Mouse (Mus musculus): ENCODE results near the gene Dmac2. TPM values are rescaled to one million over a fixed set of nuclear protein-coding genes. Genes with fewer than 3 reads are reported as not detected.
"Not testable (repeated sequence)": the region's sequence is repeated elsewhere in the genome, so short reads cannot be mapped to it uniquely, and the experiment has no call there.

Gene Dmac2
- 10 to 100 TPM; 45.7 to 45.9 TPM for total RNA-seq (2021)

- peak; percentile 95 to 97 for DNase-seq (ENCODE audit: low spot score in 2 of 2)
- intact Hi-C loops (cut with DNase I), result no loop called here
Observed at GRCm38 (mm10) chr7:25618865-25619721, at the start of gene Dmac2. Dmac2 (plus strand) TSS chr7:25619414.

- intact Hi-C loops (cut with DNase I); DNase-seq (ENCODE audit: low spot score in 2 of 2): not testable (repeated sequence)
Observed at GRCm38 (mm10) chr7:25573806-25574205, 45.4 kb upstream of the Dmac2 start.

GRCm38 (mm10) chr7:25575105-25575504 is 44.1 kb upstream of the Dmac2 start:
- no peak for DNase-seq (ENCODE audit: low spot score in 2 of 2)
- intact Hi-C loops (cut with DNase I), result loop anchor here (5.0 kb wide), 1 partner anchor 738 kb away; no protein-coding TSS in a partner anchor

GRCm38 (mm10) chr7:25575870-25576269 is 43.3 kb upstream of the Dmac2 start:
- intact Hi-C loops (cut with DNase I), result loop anchor here (5.0 kb wide), 1 partner anchor 739 kb away; no protein-coding TSS in a partner anchor

GRCm38 (mm10) chr7:25576308-25576707 is 42.9 kb upstream of the Dmac2 start:
- not testable (repeated sequence) for DNase-seq (ENCODE audit: low spot score in 2 of 2)
- intact Hi-C loops (cut with DNase I), result loop anchor here (5.0 kb wide), 1 partner anchor 739 kb away; no protein-coding TSS in a partner anchor

More at GRCm38 (mm10) chr7:25575870-25576269, 43.3 kb upstream of the Dmac2 start:
- no peak for DNase-seq (ENCODE audit: low spot score in 2 of 2)

- intact Hi-C loops (cut with DNase I), result loop anchor here (5.0 kb wide), 1 partner anchor 740 kb away; no protein-coding TSS in a partner anchor
Observed at GRCm38 (mm10) chr7:25576793-25577437, 42.3 kb upstream of the Dmac2 start.

GRCm38 (mm10) chr7:25579441-25579840 is 39.8 kb upstream of the Dmac2 start:
- intact Hi-C loops (cut with DNase I), result loop anchor here (5.0 kb wide), 1 partner anchor 742 kb away; no protein-coding TSS in a partner anchor
- DNase-seq (ENCODE audit: low spot score in 2 of 2), result no peak

More at GRCm38 (mm10) chr7:25576793-25577437, 42.3 kb upstream of the Dmac2 start:
- not testable (repeated sequence) for DNase-seq (ENCODE audit: low spot score in 2 of 2)

GRCm38 (mm10) chr7:25582301-25582810 is 36.9 kb upstream of the Dmac2 start:
- intact Hi-C loops (cut with DNase I), result no loop called here
- DNase-seq (ENCODE audit: low spot score in 2 of 2), result no peak

- intact Hi-C loops (cut with DNase I), result no loop called here
- DNase-seq (ENCODE audit: low spot score in 2 of 2), result no peak
Observed at GRCm38 (mm10) chr7:25584651-25585050, 34.6 kb upstream of the Dmac2 start.

GRCm38 (mm10) chr7:25585351-25586204 is 33.6 kb upstream of the Dmac2 start:
- intact Hi-C loops (cut with DNase I), result no loop called here
- DNase-seq (ENCODE audit: low spot score in 2 of 2), result no peak

- intact Hi-C loops (cut with DNase I), result no loop called here
- no peak for DNase-seq (ENCODE audit: low spot score in 2 of 2)
Observed at GRCm38 (mm10) chr7:25591226-25591625, 28.0 kb upstream of the Dmac2 start.

- no peak for DNase-seq (ENCODE audit: low spot score in 2 of 2)
- intact Hi-C loops (cut with DNase I), result no loop called here
Observed at GRCm38 (mm10) chr7:25593859-25594258, 25.4 kb upstream of the Dmac2 start.

GRCm38 (mm10) chr7:25599663-25600062 is 19.6 kb upstream of the Dmac2 start:
- peak; percentile 80 for DNase-seq (ENCODE audit: low spot score in 2 of 2)
- intact Hi-C loops (cut with DNase I), result loop anchor here (1.0 to 5.0 kb wide), 2 partner anchors 112 to 175 kb away; no protein-coding TSS in a partner anchor

GRCm38 (mm10) chr7:25600666-25601065 is 18.5 kb upstream of the Dmac2 start:
- no peak for DNase-seq (ENCODE audit: low spot score in 2 of 2)
- intact Hi-C loops (cut with DNase I), result no loop called here

- intact Hi-C loops (cut with DNase I), result no loop called here
- no peak for DNase-seq (ENCODE audit: low spot score in 2 of 2)
Observed at GRCm38 (mm10) chr7:25601346-25601745, 17.9 kb upstream of the Dmac2 start.

GRCm38 (mm10) chr7:25606625-25607063 is 12.6 kb upstream of the Dmac2 start:
- DNase-seq (ENCODE audit: low spot score in 2 of 2), result no peak
- intact Hi-C loops (cut with DNase I), result no loop called here

- DNase-seq (ENCODE audit: low spot score in 2 of 2), result no peak
- intact Hi-C loops (cut with DNase I), result no loop called here
Observed at GRCm38 (mm10) chr7:25607196-25607595, 12.0 kb upstream of the Dmac2 start.

- intact Hi-C loops (cut with DNase I), result no loop called here
- DNase-seq (ENCODE audit: low spot score in 2 of 2), result no peak
Observed at GRCm38 (mm10) chr7:25610056-25610455, 9.2 kb upstream of the Dmac2 start.

GRCm38 (mm10) chr7:25611501-25611900 is 7.7 kb upstream of the Dmac2 start:
- intact Hi-C loops (cut with DNase I), result no loop called here

More at GRCm38 (mm10) chr7:25611501-25611900, 7.7 kb upstream of the Dmac2 start:
- no peak for DNase-seq (ENCODE audit: low spot score in 2 of 2)
